Mouse (Mus musculus) forebrain, embryonic 13.5 days (tissue): ENCODE results near the gene Actn4. TPM values are rescaled to one million over a fixed set of nuclear protein-coding genes. Genes with fewer than 3 reads are reported as not detected.
A peak's percentile ranks its signal among the peaks of the same experiment; 100 is the strongest.

Experiments
- ATAC-seq: fragments of 200-750 bp; cut with Nextera tagmentation; 2 replicates; pipeline ENCODE4 v1.8.0; 2017
- H3K27ac ChIP-seq: fragments of 300-500 bp; sonication (generic); 2 replicates; pipeline ENCODE4 v1.5.1; 2015; ENCODE audit warnings: inconsistent platforms, mild to moderate bottlenecking, moderate library complexity
- H3K27me3 ChIP-seq: fragments of 300-500 bp; sonication (generic); 2 replicates; pipeline ENCODE4 v1.6.1; 2015; ENCODE audit warnings: mild to moderate bottlenecking, inconsistent platforms
- H3K36me3 ChIP-seq: fragments of 300-500 bp; sonication (generic); 2 replicates; pipeline ENCODE4 v1.6.1; 2015; ENCODE audit warnings: mild to moderate bottlenecking, inconsistent platforms; ENCODE audit not compliant: poor library complexity, severe bottlenecking
- H3K4me1 ChIP-seq: fragments of 300-500 bp; sonication (generic); 2 replicates; pipeline ENCODE4 v1.6.1; 2015; ENCODE audit warnings: inconsistent platforms
- H3K4me2 ChIP-seq: fragments of 300-500 bp; sonication (generic); 2 replicates; pipeline ENCODE4 v1.6.1; 2015; ENCODE audit warnings: inconsistent platforms, mild to moderate bottlenecking, moderate library complexity
- H3K4me3 ChIP-seq: fragments of 300-500 bp; sonication (generic); 2 replicates; pipeline ENCODE4 v1.5.1; 2015; ENCODE audit warnings: mild to moderate bottlenecking, inconsistent platforms
- H3K9ac ChIP-seq: fragments of 300-500 bp; sonication (generic); 2 replicates; pipeline ENCODE4 v1.6.1; 2015; ENCODE audit warnings: mild to moderate bottlenecking, inconsistent platforms
- H3K9me3 ChIP-seq: fragments of 300-500 bp; sonication (generic); replicated peaks from 2 replicates; pipeline ENCODE4 v1.6.1; 2016; ENCODE audit warnings: inconsistent platforms
- WGBS: fragments of 180-500 bp; shearing (Covaris S2); methylation state at CpG from one replicate; pipeline ENCODE4 v1.1.7; 2015; 5-methylcytosine and 5-hydroxymethylcytosine counted together
- polyA plus RNA-seq: library from polyadenylated mRNA; unstranded; fragments of >200 nt; fragmentation: Nextera tagmentation; extraction: Ambion mirVana; gene quantifications from 2 replicates; pipeline ENCODE4 v1.2.1, GENCODE M21; 2015

The Actn4 gene
- polyA plus RNA-seq, result 114 and 136 TPM in 2 replicates

DNA sequence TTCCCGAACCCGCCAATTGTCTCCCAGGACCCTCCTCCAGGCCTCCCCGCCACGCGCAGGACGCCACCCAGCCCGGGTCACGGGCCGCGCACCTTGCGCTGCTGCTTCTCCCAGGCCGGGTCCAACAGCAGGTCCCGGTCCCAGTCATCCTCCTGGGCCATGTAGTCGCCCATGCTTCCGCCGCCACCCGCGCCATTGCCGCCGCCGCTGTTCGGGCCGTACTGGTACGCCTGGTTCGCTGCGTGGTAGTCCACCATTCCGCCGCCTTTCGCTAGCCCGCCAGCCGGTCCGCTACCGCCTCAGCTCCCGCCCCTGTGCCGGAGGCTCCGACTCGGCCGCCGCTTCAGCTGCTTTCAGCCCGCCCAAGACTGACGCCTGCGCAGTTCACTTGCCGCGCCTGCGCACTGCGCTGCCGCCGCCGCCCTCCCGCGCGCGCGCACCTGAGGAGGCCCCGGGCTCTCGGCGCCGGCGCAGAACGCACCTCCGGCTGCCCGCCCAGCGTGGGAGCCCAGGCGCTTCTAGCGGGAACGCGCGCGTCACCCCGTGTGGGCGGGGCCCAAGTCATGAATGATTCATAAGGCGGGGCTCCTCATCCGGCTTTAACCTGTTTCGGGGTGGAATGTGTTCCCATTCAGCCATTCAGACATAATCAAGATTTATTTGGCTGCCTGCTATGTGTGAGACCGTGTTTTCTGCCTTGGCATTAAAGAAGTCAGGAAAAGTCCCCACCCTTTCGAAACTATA, at the start of gene Actn4:
TSS of gene Actn4 (minus strand) at position 414 of the 744 bp plus-strand sequence.
- Histone ChIP-seq H3K9me3 (no peaks in the 10 kb centered on the region), H3K9ac (peak within 1 kb of the TSS; percentile 95), H3K27me3 (no peaks in the 10 kb centered on the region), H3K4me3 (peak within 1 kb of the TSS; percentile 94), H3K4me1 (peaks cover 43% of the 10 kb centered on the region), H3K27ac (peak within 1 kb of the TSS; percentile 84), H3K4me2 (peak within 1 kb of the TSS; percentile 90), H3K36me3 (no peaks in the 10 kb centered on the region)
- ATAC-seq, result peak; percentile 94
- under 1% methylated on average over 76 of the region's 76 CpGs for WGBS

DNA sequence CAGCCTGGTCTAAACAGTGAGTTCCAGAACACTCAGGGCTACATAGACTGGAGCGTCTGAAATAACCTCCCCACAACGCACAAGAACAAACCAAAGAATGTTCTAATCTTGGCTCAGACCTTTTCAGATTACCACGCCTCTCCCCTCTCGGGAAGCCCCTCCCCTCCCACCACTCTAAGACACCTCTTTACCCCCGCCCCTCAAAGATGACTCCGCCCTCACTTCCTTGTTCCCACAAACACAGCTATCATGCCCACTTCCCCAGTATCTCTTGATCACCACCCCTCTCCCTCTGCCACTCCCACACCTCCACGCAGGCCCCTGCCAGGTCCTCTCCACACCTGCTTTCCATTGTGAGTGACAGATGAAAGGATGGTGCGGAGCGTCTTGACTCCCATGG, 46.6 kb upstream of the Actn4 start:
- no peaks in the 10 kb centered on the region for H3K9me3 ChIP-seq
- no peak overlapping the region for H3K27ac ChIP-seq
- no peak overlapping the region for H3K9ac ChIP-seq
- no peak overlapping the region for H3K4me3 ChIP-seq
- no peaks in the 10 kb centered on the region for H3K27me3 ChIP-seq
- 86% methylated on average over 9 of the region's 9 CpGs for WGBS
- ATAC-seq, result no peak
- H3K4me1 ChIP-seq, result no peaks in the 10 kb centered on the region
- H3K36me3 ChIP-seq, result no peaks in the 10 kb centered on the region
- no peak overlapping the region for H3K4me2 ChIP-seq

DNA sequence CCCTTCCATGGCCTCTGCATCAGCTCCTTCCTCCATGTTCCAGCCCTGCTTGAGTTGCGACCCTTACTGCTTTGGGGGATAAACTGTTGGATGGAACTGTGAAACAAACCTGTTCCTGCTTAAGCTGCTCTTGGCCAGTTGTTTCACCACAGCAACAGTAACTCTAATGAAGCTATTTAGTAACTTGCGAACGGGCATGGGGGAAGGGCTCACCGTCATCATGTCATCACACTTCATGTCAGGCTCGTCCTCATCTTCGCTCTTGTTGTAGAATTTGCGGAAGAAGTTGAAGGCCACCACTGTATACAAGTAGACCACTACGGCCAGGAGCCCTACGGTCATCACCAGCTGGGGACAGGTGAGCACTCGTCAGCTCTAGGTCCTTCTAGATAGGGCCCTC, 46.0 kb upstream of the Actn4 start:
- H3K4me1 ChIP-seq, result no peaks in the 10 kb centered on the region
- 95% methylated on average over 10 of the region's 10 CpGs for WGBS
- no peak for ATAC-seq
- no peak overlapping the region for H3K27ac ChIP-seq
- no peaks in the 10 kb centered on the region for H3K36me3 ChIP-seq
- no peak overlapping the region for H3K4me2 ChIP-seq
- no peaks in the 10 kb centered on the region for H3K9me3 ChIP-seq
- H3K27me3 ChIP-seq, result no peaks in the 10 kb centered on the region
- H3K4me3 ChIP-seq, result no peak overlapping the region
- no peak overlapping the region for H3K9ac ChIP-seq

DNA sequence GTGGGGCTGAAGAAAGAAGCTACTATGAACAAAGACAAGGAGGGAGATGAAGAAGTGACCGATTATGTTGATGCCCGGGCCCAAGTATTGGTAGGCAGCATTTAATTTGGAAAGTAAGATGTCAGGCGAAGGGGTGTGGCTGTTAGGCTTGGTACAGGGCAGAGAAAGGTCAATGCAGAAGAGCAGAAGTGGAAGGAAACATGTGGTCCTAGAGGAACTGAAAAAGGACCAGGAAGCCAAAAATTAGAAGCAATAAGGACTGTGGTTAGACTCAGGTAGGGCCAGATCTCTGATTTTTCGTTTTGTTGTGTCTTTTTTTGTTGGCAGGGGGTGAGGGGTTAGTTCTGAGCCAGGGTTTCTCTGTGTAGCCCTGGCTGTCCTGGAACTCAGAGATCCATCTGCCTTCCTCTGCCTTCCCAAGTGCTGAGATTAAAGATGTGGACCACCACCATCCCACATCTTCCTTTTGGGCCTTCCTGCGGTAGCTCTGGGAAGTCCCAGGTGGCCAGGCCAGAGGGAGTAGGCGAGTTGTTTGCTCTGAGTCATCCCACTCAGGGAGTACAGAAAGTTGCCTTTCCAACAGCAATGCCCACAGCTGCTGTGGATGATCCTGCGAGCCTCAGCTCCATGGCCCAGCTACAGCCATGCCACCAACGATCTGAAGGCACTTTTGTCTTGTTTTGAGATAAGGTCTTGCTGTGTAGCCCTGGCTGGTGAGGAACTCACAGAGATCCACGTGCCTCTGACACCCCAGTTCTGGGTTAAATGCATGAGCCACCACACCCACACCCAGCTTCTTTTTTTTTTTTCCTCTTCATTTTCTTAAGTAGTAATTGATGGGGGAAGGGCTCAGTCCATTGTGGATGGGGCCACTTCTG, 45.3 kb upstream of the Actn4 start:
- H3K9me3 ChIP-seq, result no peaks in the 10 kb centered on the region
- no peaks in the 10 kb centered on the region for H3K36me3 ChIP-seq
- 0 out of 2 replicates have a peak, but pooled peaks cover under 1% of the 10 kb centered on the region for H3K27me3 ChIP-seq
- H3K27ac ChIP-seq, result no peak overlapping the region
- no peak for ATAC-seq
- no peak overlapping the region for H3K9ac ChIP-seq
- no peaks in the 10 kb centered on the region for H3K4me1 ChIP-seq
- 82% methylated on average over 9 of the region's 9 CpGs for WGBS
- no peak overlapping the region for H3K4me2 ChIP-seq
- no peak overlapping the region for H3K4me3 ChIP-seq

DNA sequence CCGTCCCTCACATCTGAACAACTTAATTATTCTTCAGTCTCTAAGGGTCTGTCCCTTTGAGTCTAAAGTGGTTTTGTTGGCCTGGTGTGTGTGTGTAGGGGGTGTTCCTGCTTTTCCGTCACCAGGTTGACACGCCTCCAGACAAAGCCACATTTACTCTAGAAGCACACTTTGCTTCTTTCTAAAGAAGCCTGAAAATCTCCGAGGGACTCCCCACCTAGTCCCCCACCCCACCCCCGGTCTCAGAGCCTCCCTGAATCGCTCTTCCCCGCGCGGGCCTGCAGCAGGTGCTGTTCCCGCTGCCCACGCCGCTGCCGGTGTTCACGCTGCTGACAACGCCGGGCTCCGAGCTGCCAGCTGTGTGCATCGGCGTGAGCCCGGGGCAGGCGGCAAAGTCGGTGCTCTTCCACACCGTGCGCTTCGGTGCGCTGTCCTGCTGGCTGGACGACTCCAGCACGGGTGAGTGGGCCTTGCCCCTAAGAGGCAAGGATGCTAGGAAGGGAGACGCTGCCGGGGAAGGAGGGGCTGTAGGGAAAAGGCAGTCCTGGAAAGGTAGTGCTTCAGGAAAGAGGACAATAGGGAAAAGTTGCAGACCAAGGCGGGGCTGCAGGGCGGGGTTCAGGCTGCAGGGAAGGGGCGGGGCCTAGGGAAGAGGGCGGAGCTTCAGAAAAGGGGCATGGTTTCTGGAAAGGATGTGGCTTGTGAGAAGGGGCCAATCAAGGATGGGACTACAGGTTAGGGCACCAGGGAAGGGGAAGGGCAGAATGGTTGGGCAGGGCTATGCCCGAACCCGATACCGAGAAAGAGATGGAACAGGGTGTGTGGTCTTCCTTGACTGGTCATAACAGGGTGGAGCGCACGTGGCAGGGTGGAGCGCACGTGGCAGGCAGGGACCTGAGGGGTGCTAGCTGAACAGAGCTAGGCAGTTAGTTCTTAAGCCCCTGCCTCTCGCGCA, 38.8 kb upstream of the Actn4 start:
- peak overlapping the region; percentile 48 for H3K4me3 ChIP-seq
- 7% methylated on average over 43 of the region's 43 CpGs for WGBS

DNA sequence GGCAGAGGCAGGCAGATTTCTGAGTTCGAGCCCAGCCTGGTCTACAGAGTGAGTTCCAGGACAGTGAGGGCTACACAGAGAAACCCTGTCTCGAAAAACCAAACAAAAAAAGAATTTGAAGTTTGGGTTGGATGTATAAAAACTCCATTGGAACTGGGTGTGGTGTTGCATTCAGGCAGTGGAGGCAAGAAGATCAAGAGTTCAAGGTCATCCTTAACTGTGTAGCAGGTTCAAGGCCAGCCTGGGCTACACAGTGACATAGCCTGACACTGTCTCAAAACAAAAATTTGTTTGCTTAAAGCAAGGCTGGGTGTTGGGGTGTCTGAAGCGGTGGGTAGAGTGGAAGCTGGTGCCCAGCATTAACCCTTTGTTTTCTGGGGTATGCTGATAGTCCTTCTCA, 31.3 kb upstream of the Actn4 start:
- 84% methylated on average over 3 of the region's 3 CpGs for WGBS
- Histone ChIP-seq H3K9ac (no peak overlapping the region), H3K9me3 (no peaks in the 10 kb centered on the region), H3K36me3 (no peaks in the 10 kb centered on the region), H3K27ac (no peak overlapping the region), H3K4me1 (no peaks in the 10 kb centered on the region), H3K4me3 (no peak overlapping the region), H3K27me3 (no peaks in the 10 kb centered on the region), H3K4me2 (no peak overlapping the region)
- ATAC-seq, result no peak

More for the DNA sequence above, 38.8 kb upstream of the Actn4 start:
- no peaks in the 10 kb centered on the region for H3K9me3 ChIP-seq
- H3K4me2 ChIP-seq, result peak overlapping the region; percentile 85
- peaks cover 18% of the 10 kb centered on the region; the same call in 1 of the 2 replicates for H3K27me3 ChIP-seq
- H3K9ac ChIP-seq, result peak overlapping the region; percentile 68
- peaks cover 10% of the 10 kb centered on the region; the same call in 1 of the 2 replicates for H3K4me1 ChIP-seq
- no peaks in the 10 kb centered on the region for H3K36me3 ChIP-seq
- peak; percentile 72 for ATAC-seq
- 0 out of 2 replicates have a peak overlapping the region, but pooled peaks have one; percentile 14 for H3K27ac ChIP-seq

DNA sequence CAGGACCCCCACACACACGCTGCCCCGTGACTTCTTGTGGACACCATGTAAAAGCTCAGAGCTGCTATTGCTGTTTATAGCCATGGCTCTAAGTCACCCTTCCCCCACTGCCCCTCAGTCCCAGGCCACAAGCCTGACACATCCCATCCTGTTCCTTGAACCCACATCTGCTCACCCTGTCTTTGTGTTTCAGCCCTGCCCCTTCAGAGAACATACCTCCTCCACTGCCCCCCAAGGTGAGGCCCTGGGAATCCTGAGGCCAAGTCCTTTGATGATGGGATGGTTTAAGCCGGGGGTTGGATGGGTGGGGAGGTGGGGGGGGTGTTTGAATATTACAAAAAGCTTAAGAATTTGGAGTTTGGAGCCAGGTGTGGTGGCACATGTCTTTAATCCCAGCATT, 30.9 kb upstream of the Actn4 start:
- Histone ChIP-seq H3K9me3 (no peaks in the 10 kb centered on the region), H3K4me1 (no peaks in the 10 kb centered on the region), H3K27ac (no peak overlapping the region), H3K4me3 (no peak overlapping the region), H3K9ac (no peak overlapping the region), H3K4me2 (no peak overlapping the region), H3K27me3 (no peaks in the 10 kb centered on the region), H3K36me3 (no peaks in the 10 kb centered on the region)
- ATAC-seq, result no peak
- WGBS, result 92% methylated on average over 3 of the region's 3 CpGs

DNA sequence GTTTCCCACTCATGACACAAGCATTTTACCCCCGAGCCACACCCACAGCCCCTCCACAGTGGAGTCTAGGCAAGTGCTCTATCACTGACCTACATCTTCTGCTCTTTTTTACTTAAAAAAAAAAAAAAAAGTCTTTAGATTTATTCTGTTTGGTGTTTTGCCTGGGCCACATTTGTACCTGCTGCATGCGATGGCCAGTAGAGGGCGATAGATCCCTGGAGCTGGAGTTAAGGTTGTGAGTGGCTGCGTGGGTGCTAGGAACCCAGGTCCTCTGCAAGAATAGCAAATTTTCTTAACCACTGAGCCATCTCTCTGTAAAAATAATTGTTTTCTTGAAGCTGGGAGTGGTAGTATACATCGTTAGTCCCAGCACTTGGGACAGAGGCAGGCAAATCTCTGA, 29.5 kb upstream of the Actn4 start:
- Histone ChIP-seq H3K4me3 (no peak overlapping the region), H3K4me2 (no peak overlapping the region), H3K9ac (no peak overlapping the region), H3K4me1 (no peaks in the 10 kb centered on the region), H3K27ac (no peak overlapping the region), H3K27me3 (no peaks in the 10 kb centered on the region), H3K36me3 (no peaks in the 10 kb centered on the region), H3K9me3 (no peaks in the 10 kb centered on the region)
- 70% methylated on average over 5 of the region's 5 CpGs for WGBS
- no peak for ATAC-seq

DNA sequence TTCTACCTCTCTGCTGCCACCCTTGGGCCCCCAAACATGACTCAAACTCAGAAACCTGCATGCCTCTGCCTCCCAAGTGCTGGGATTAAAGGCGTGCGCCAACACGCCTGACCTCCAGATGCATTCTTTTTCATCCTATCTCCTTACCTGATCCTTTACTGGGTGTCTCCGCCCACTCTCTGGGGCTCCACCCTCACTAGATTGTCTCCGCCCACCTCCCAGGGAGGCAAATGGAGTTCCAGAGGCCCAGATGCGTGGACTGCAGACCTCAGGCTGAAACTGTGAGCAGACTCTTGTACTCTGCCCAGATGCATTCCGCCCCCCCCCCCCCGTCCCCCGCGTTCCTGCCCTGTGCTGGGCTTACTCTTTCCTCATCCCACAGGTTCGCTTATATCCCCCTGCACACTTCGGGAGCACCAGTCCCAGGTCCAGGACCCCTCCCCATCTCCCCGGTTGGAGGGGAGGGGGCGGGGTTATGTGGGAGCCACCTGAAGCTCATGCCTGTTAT, 28.7 kb upstream of the Actn4 start:
- Histone ChIP-seq H3K36me3 (no peaks in the 10 kb centered on the region), H3K9me3 (no peaks in the 10 kb centered on the region), H3K9ac (no peak overlapping the region), H3K4me3 (no peak overlapping the region), H3K27ac (no peak overlapping the region), H3K4me1 (no peaks in the 10 kb centered on the region), H3K4me2 (no peak overlapping the region), H3K27me3 (no peaks in the 10 kb centered on the region)
- no peak for ATAC-seq
- 59% methylated on average over 13 of the region's 14 CpGs for WGBS

DNA sequence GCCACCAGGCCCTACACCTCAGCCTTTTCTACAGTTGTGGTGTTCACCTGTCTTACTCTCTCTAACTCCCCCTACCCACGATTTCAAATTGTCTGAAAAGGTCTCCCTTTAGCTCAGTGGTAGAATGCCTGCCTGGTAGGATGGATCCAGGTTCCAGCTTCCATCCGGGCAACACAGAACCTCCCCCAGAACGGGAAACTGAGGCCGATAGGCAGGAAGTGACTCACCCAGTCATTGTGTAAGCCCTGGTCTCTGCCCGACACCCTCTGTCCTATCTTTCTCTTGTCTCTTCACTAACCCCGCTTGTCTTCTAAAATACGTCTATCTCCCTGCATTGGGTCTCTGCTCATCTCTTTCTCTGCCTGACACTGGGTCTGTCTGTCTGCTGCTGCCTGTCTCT, 23.1 kb upstream of the Actn4 start:
- Histone ChIP-seq H3K4me2 (no peak overlapping the region), H3K36me3 (no peaks in the 10 kb centered on the region), H3K9me3 (no peaks in the 10 kb centered on the region), H3K27me3 (no peaks in the 10 kb centered on the region), H3K4me1 (peaks cover 22% of the 10 kb centered on the region), H3K4me3 (no peak overlapping the region), H3K27ac (no peak overlapping the region), H3K9ac (no peak overlapping the region)
- ATAC-seq, result no peak
- 87% methylated on average over 7 of the region's 7 CpGs for WGBS

DNA sequence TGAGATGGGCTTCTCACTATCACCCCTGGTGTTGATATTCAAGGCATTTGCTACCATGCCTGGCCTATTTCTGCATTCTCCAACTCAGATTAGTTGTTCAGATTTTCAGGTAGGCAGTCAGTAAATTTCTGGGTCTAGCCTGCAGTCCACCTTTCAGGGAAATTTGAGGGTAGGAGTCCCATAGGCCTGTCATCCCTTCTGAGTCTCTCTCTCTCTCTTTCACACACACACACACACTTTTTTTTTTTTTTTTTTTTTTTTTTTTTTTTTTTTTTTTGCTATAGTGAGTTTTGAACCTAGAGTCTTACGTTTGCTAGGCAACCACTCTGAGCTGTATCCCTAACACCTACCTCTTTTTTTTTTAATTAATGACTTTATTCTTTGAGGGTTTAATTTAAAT, 22.3 kb upstream of the Actn4 start:
- Histone ChIP-seq H3K27me3 (no peaks in the 10 kb centered on the region), H3K27ac (no peak overlapping the region), H3K4me2 (no peak overlapping the region), H3K9me3 (no peaks in the 10 kb centered on the region), H3K4me3 (no peak overlapping the region), H3K36me3 (peaks cover under 1% of the 10 kb centered on the region), H3K9ac (no peak overlapping the region), H3K4me1 (peaks cover 22% of the 10 kb centered on the region)
- 94% methylated on average over 1 of the region's 1 CpGs for WGBS
- ATAC-seq, result no peak
